Mouse (Mus musculus) megakaryocyte, embryonic 14.5 days (primary cell): Measurements from ENCODE around the gene Hgd.

Experiments
- FLI1 ChIP-seq: IDR thresholded peaks from 2 replicates; pipeline ENCODE4 v1.6.1; 2012; ENCODE audit warnings: low read length, inconsistent platforms, mixed read lengths
- GATA1 ChIP-seq: IDR thresholded peaks from 3 replicates; pipeline ENCODE4 v1.6.1; 2012; ENCODE audit warnings: mixed read lengths, low read length, inconsistent platforms, borderline replicate concordance

DNA sequence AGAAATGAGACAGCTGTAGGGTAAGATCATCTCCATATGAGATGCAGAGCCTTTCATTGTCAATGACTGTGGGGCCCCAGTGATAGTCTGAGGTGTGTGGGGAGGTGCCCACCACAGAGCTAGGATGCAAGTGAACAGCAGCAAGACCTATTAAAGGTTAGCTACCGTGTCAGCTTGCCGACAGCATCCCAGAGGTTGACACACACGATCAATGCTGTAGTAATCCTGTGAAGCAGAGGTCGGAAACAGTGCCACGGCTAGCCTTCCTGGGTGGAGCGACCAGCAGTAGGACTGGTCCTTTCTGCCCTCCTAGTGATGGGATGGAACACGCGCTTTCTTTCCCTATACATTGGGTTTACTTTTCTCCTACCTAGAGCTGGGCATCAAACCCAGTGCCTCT lies 65.3 kb downstream of the Hgd start:
- TF ChIP-seq GATA1 (no peak), FLI1 (no peak)
